Mouse (Mus musculus): ENCODE results near the gene Gm21746. TPM values are rescaled to one million over a fixed set of nuclear protein-coding genes. Genes with fewer than 3 reads are reported as not detected.
"Not testable (repeated sequence)": the region's sequence is repeated elsewhere in the genome, so short reads cannot be mapped to it uniquely, and the experiment has no call there.

Gm21746 gene
- not detected in 2 replicates for polyA plus RNA-seq (2012)

DNA sequence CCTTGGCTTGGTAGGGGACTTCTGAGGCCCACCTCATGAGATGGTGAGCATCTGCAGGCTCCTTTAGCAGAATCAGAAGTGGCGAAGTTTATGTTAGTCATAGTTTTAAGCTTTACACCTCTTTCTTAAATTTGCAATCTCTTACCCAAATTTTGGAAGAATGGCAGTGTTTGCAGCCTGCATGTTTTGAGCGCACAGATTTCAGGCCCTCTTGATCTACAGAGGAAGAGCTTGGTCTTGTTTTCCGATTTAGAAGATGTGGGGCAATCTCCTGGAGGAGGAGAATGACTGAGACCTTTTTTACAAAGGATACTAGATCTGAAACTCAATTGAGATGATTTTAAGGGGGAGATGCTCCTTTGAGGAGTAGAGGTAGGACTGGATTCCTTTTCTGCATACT lies at the start of gene Gm21746:
Gene Gm21746, minus strand, starts transcription at position 101 of the 400 bp plus-strand sequence.
- TF ChIP-seq GATA1 (IDR thresholded peaks at IDR 0.05; ENCODE audit: low read length), result not testable (repeated sequence)

DNA sequence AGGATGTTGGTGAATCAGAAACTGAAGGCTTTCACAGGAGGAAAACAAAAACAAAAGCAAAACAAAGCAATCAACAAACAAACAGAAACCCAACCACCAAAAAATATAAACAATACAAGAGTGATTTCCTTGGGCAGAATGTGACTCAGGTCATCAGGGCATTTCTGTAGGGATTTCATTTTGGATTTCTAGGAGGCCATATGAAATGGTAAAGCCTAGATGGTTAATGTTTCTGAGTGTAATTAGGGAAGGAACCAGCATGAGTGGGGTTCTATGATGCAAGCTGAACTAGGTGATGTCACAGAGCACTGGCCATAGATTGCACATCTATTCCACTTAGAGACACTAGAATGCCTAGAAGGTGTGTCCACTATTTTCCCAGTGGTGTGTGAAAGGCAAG lies 29.0 kb upstream of the Gm21746 start, which contains the start of gene Gm20873:
Gene Gm20873, plus strand, starts transcription at position 301 of the 400 bp plus-strand sequence.
- not testable (repeated sequence) for TF ChIP-seq GATA1 (IDR thresholded peaks at IDR 0.05; ENCODE audit: low read length)

Other genes with a start within 250 kb of the Gm21746 start
- gene Gm20873, start 29.1 kb upstream of the Gm21746 start, polyA plus RNA-seq (2012), result not detected in 2 replicates